Mouse (Mus musculus) hematopoietic stem cell, adult 5-6 weeks (primary cell): ENCODE measurements around the gene Setdb2. TPM values are rescaled to one million over a fixed set of nuclear protein-coding genes. Genes with fewer than 3 reads are reported as not detected.
"Not testable (repeated sequence)": the region's sequence is repeated elsewhere in the genome, so short reads cannot be mapped to it uniquely, and the experiment has no call there.

Experiments
- ATAC-seq, 2 experiments: fragments of 125-278 bp in 1 of 2; replicated peaks in 1 of 2; 2 replicates each; pipeline ENCODE4 v1.8.0; 2016 to 2017; ENCODE audit warnings: inconsistent platforms in 2 of 2, mild to moderate bottlenecking in 2 of 2, moderate number of reproducible peaks in 2 of 2, low read depth in 1 of 2, moderate TSS enrichment in 1 of 2; ENCODE audit not compliant: low FRiP score in 2 of 2, poor library complexity in 2 of 2, severe bottlenecking in 2 of 2, insufficient read depth in 1 of 2, low TSS enrichment in 1 of 2
- total RNA-seq: library from RNA; stranded (forward); fragments of 172-1452, 232-1000 nt; gene quantifications from 2 replicates; pipeline ENCODE4 v1.2.3, GENCODE M21; 2017

Gene Setdb2
- total RNA-seq, 1 experiment from 2014 or later: 22.6 TPM

DNA sequence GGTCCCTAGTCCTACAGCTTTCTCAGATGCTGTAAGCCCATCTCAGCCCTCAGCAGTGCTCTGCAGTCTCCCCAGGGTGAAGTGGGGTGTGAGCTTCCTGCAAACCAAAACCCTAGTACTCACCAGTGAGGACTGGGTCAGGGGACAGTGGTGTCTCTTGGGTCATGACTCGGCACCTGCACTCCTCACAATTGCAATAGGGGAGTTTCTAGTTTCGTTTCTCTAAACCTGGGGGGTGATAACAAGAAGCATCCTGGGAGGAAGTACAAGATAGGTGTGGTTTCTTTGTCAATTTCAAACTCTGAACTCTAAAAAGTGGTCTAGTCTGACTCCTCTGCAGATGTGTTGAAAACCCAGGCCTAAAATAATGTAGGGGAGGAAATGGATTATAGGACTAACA is 43.7 kb downstream of the Setdb2 start:
- peak; percentile 53 to 62; a peak in 2 of 4 replicates for ATAC-seq

DNA sequence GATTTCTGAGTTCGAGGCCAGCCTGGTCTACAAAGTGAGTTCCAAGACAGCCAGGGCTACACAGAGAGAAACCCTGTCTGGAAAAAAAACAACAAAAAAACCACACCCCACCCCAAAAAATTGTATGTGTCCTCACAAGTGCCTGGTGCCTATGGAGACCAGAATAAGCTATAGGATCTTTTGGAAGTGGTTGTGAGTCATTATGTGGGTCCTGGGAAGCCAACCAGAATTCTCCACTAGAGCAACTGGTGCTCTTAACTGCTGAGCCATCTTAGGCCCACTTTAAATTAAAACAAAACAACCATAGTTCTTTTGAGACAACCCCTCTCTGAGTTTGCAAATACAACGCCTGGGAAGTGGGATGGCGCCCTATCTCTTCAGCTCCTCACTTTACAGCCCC is 45.4 kb downstream of the Setdb2 start, which contains the start of gene Phf11c:
TSS of gene Phf11c (minus strand) at position 101 of the 400 bp plus-strand sequence.
- no peak for ATAC-seq

DNA sequence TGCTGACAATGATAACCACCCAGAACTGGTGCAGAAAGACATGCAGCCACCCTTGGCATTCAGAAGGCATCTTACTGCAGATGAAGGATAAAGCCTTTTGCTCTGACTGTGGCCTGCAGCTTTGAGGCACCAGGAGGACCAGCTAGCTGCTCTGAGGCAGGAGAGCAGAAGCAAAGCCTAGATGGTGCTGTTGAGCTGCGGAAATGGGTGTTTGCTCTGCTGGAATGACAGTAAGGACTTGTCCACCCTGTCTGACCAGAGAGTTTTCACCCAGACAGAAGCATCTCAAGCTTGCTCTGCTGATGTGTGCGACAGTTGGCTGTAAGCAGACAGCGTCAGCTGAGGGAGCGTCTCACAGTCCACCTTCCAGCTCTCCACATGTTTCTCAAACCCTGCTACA is 50.5 kb downstream of the Setdb2 start:
- not testable (repeated sequence) for ATAC-seq

DNA sequence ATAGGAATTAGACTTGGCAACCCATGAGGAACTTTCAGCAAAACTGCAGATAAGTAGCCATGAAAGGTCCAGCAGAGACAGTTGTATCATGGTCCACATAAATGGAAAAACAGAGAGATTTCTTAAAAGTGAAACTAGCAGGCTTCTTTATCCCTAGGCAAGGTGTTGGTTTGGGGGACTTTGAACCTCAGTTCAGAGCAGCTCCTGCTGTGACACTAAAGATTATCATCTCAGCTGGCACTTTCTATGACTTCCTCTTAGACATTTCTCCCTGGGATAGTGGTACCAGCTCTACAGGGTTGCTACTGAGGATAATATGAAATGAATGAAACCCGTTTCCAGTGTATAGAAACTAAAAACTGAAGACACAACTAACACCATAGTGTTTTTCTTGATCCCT is 51.2 kb downstream of the Setdb2 start:
- ATAC-seq: no peak

DNA sequence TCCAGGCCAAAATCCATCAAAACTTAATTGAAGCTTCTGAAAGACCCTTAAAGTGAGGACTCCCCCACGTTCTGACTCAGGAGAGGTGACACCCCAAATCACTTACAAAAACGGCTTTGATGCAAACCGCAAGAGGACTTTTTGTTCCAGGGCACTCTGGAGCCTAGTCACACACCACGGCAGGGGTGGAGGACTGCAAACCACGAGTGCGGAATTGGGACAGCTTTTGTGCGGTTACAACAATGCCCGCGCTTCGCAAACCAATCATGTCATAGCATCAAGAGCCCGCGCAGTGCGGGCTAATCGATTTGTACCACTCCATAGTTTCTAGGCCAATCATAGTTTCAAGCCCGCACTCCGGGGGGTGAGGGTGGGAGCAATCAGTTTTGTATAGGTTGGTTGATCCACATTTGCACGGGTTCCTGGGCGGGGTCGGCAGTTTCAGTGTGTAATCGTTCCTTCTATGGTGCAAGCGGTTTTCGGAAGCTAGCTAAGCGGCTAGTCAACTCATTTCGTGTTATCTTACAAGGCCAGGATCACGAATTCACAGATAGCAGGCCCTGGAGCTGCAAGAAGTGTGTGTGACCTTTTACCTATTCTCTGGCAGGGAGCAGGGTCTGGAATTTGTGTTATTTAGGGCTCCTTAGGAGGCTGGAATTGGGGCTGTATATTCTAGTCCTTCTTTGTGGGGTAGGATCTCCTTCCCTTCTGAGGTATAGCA is 70.2 kb downstream of the Setdb2 start:
- no peak for ATAC-seq

DNA sequence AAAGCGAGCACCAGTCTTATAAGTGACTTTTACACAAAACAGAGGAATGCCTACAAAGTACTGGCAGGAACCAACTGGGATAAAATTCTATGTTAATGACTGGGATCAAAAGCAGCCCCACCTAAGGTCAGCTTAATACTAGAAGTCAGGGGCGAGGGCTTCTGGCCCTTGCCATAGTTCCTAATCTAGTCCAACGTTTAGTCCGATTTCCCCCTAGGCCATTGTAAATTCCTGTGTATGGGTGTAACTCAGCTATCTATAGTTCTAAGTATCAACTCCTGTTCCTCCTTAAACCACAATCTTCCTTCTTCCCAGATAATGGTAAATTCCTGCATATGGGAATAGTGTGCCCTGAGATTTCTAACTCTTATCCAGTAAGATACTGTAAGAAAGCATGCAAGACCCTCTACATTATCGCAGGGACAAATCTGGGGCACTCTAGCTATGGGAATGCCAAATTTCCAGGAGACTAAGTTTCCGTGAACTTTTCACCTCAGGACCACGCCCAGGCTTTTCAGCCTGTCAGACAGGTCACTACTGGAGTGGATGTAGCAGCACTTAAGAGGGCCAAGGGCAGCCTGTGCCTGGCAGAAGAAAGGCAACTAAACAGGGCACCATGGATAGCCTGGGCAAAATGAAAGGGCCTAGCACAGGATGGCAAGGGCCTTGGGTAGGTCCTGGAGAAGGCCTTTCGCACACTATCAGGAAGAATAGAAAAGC is 74.1 kb downstream of the Setdb2 start:
- ATAC-seq: no peak

DNA sequence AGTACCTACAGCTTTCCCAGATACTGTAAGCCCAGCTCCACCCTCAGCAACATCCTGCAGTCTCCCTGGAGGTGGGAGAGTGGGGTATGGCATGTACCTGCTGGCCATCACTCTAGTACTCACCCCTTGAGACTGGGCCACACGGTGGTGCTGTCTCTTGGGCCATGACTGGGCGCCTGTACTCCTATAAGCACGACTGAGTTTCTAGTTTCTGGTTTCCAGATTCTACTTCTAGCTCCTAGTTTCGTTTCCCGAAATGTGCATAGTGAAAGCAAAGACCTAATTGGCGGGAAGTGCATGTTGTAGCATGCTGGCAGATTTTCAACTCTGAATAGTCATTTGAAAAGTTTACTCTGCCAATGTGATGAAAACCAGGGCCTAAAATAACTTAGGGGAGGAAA is 75.4 kb downstream of the Setdb2 start, which contains the start of gene Phf11d:
TSS of gene Phf11d (minus strand) at position 227 of the 401 bp plus-strand sequence.
- no peak for ATAC-seq

Other genes with a start within 250 kb of the Setdb2 start
- gene Rcbtb1, start 239.7 kb downstream of the Setdb2 start, total RNA-seq: 29.6 and 32.1 TPM in 2 replicates
- gene Gm6904, start 180.7 kb downstream of the Setdb2 start, total RNA-seq: not detected in 2 replicates
- gene Phf11a, start 143.4 kb downstream of the Setdb2 start, total RNA-seq: 0.55 and 1.9 TPM in 2 replicates
- gene Phf11b, start 99.5 kb downstream of the Setdb2 start, total RNA-seq: 25.4 and 27.3 TPM in 2 replicates
- gene Phf11d, start 75.4 kb downstream of the Setdb2 start, total RNA-seq: 4.8 and 12.1 TPM in 2 replicates
- gene Phf11c, start 45.5 kb downstream of the Setdb2 start, total RNA-seq: 1.5 and 1.7 TPM in 2 replicates
- gene Cab39l, start 88 bp upstream of the Setdb2 start, total RNA-seq: 29.5 and 36.4 TPM in 2 replicates
- gene Cdadc1, start 157.1 kb upstream of the Setdb2 start, total RNA-seq: 24.8 and 31.5 TPM in 2 replicates
- 0.79 TPM in 1 of 2 replicates, not detected in the other for gene Shisa2, start 184.4 kb upstream of the Setdb2 start, total RNA-seq